Mouse (Mus musculus) heart, embryonic 14.5 days (tissue): Measurements from ENCODE around the gene Kctd15. TPM values are rescaled to one million over a fixed set of nuclear protein-coding genes. Genes with fewer than 3 reads are reported as not detected.

Experiments
- ATAC-seq: fragments of 200-750 bp; cut with Nextera tagmentation; 2 replicates; pipeline ENCODE4 v1.8.0; 2017; ENCODE audit warnings: low read depth, moderate TSS enrichment; ENCODE audit not compliant: insufficient number of reproducible peaks, insufficient read depth, low FRiP score
- H3K27ac ChIP-seq, 2 experiments: fragments of 200-500 bp in 1 of 2; fragments of 300-500 bp in 1 of 2; sonication (generic) in 1 of 2; replicated peaks in 1 of 2; 2 replicates each; pipeline ENCODE4 v1.5.1; 2012 to 2014; ENCODE audit warnings: low read depth in 2 of 2, low read length in 2 of 2, control low read depth in 1 of 2, mild to moderate bottlenecking in 1 of 2, mixed read lengths in 1 of 2; ENCODE audit not compliant: control insufficient read depth in 1 of 2, insufficient read depth in 1 of 2
- H3K27me3 ChIP-seq: fragments of 300-500 bp; sonication (generic); 2 replicates; pipeline ENCODE4 v1.6.1; 2014; ENCODE audit warnings: mild to moderate bottlenecking, low read length, control low read depth; ENCODE audit not compliant: control insufficient read depth, insufficient read depth
- H3K36me3 ChIP-seq: fragments of 300-500 bp; sonication (generic); 2 replicates; pipeline ENCODE4 v1.6.1; 2014; ENCODE audit warnings: mild to moderate bottlenecking, control low read depth, low read length, mixed read lengths; ENCODE audit not compliant: control insufficient read depth, insufficient read depth
- H3K4me1 ChIP-seq, 2 experiments: fragments of 200-500 bp in 1 of 2; fragments of 300-500 bp in 1 of 2; sonication (generic) in 1 of 2; 2 replicates each; pipeline ENCODE4 v1.6.1; 2012 to 2014; ENCODE audit warnings: low read length in 2 of 2, control low read depth in 1 of 2, mixed read lengths in 1 of 2; ENCODE audit not compliant: control insufficient read depth in 2 of 2, insufficient read depth in 2 of 2
- H3K4me2 ChIP-seq: fragments of 300-500 bp; sonication (generic); 2 replicates; pipeline ENCODE4 v1.6.1; 2014; ENCODE audit warnings: mild to moderate bottlenecking, low read length
- H3K4me3 ChIP-seq, 2 experiments: fragments of 200-500 bp in 1 of 2; fragments of 300-500 bp in 1 of 2; sonication (generic) in 1 of 2; 2 replicates each; pipeline ENCODE4 v1.5.1; 2012 to 2014; ENCODE audit warnings: low read length in 2 of 2, mild to moderate bottlenecking in 2 of 2, control low read depth in 1 of 2, low read depth in 1 of 2, moderate library complexity in 1 of 2; ENCODE audit not compliant: control insufficient read depth in 1 of 2, insufficient read depth in 1 of 2
- H3K9ac ChIP-seq: fragments of 300-500 bp; sonication (generic); 2 replicates; pipeline ENCODE4 v1.6.1; 2014; ENCODE audit warnings: mild to moderate bottlenecking, low read length
- H3K9me3 ChIP-seq: fragments of 300-500 bp; sonication (generic); 2 replicates; pipeline ENCODE4 v1.6.1; 2016; ENCODE audit warnings: low read length, control low read depth; ENCODE audit not compliant: control insufficient read depth
- WGBS: fragments of 180-500 bp; shearing (Covaris S2); extraction: QIAGEN DNeasy Blood & Tissue Kit; methylation state at CpG from one replicate; pipeline ENCODE4 v1.1.7; 2014; 5-methylcytosine and 5-hydroxymethylcytosine counted together
- polyA plus RNA-seq: library from polyadenylated mRNA; unstranded; fragments of >200 nt; fragmentation: Nextera tagmentation; extraction: Ambion mirVana; gene quantifications from 2 replicates; pipeline ENCODE4 v1.2.1, GENCODE M21; 2014

Kctd15 gene
- polyA plus RNA-seq = 1.6 and 1.7 TPM in 2 replicates

GRCm38 (mm10) chr7:34656632-34657031 lies at the start of gene Kctd15:
TSS of gene Kctd15 (minus strand) at chr7:34656732.
- Histone ChIP-seq H3K9ac (peak within 1 kb of the TSS; percentile 79), H3K4me1 (0 out of 4 replicates have a peak, but pooled peaks cover 0 to 3% of the 10 kb centered on the region in 2 experiments), H3K27me3 (peaks cover 6% of the 10 kb centered on the region; the same call in 1 of the 2 replicates), H3K36me3 (no peaks in the 10 kb centered on the region), H3K4me2 (peak within 1 kb of the TSS; percentile 98), H3K4me3 (peak within 1 kb of the TSS; percentile 77 to 80), H3K27ac (peak within 1 kb of the TSS in 1 of 2 experiments; percentile 83; a peak in 1 of 4 replicates), H3K9me3 (no peaks in the 10 kb centered on the region)
- 67% methylated on average over 5 of the region's 5 CpGs for WGBS
- ATAC-seq = no peak

- Histone ChIP-seq H3K9me3 (0 out of 2 replicates have a peak, but pooled peaks cover 3% of the 10 kb centered on the region), H3K4me1 (no peaks in the 10 kb centered on the region), H3K36me3 (no peaks in the 10 kb centered on the region), H3K27ac (no peak overlapping the region), H3K4me3 (no peak overlapping the region), H3K4me2 (no peak overlapping the region), H3K27me3 (peaks cover 9% of the 10 kb centered on the region), H3K9ac (no peak overlapping the region)
- WGBS = 44% methylated on average over 4 of the region's 4 CpGs
- no peak for ATAC-seq
Measured at GRCm38 (mm10) chr7:34704401-34704800, 47.9 kb upstream of the Kctd15 start.

- Histone ChIP-seq H3K4me3 (no peak overlapping the region), H3K27me3 (peaks cover 9% of the 10 kb centered on the region), H3K27ac (no peak overlapping the region), H3K4me1 (no peaks in the 10 kb centered on the region), H3K4me2 (no peak overlapping the region), H3K36me3 (no peaks in the 10 kb centered on the region), H3K9me3 (0 out of 2 replicates have a peak, but pooled peaks cover 3% of the 10 kb centered on the region), H3K9ac (no peak overlapping the region)
- WGBS = 41% methylated on average over 4 of the region's 4 CpGs
- ATAC-seq = no peak
Measured at GRCm38 (mm10) chr7:34703437-34703836, 46.9 kb upstream of the Kctd15 start.

- Histone ChIP-seq H3K9me3 (0 out of 2 replicates have a peak, but pooled peaks cover 3% of the 10 kb centered on the region), H3K4me3 (no peak overlapping the region), H3K4me2 (no peak overlapping the region), H3K36me3 (no peaks in the 10 kb centered on the region), H3K27me3 (peaks cover 9% of the 10 kb centered on the region), H3K9ac (no peak overlapping the region), H3K27ac (no peak overlapping the region), H3K4me1 (no peaks in the 10 kb centered on the region)
- WGBS = 8% methylated on average over 11 of the region's 11 CpGs
- no peak for ATAC-seq
Measured at GRCm38 (mm10) chr7:34702718-34703351, 46.3 kb upstream of the Kctd15 start.

GRCm38 (mm10) chr7:34699888-34700287 lies 43.4 kb upstream of the Kctd15 start:
- Histone ChIP-seq H3K4me2 (no peak overlapping the region), H3K36me3 (no peaks in the 10 kb centered on the region), H3K4me3 (no peak overlapping the region), H3K9ac (no peak overlapping the region), H3K4me1 (no peaks in the 10 kb centered on the region), H3K27me3 (peaks cover 9% of the 10 kb centered on the region), H3K9me3 (no peaks in the 10 kb centered on the region), H3K27ac (no peak overlapping the region)
- no peak for ATAC-seq
- WGBS = 67% methylated on average over 3 of the region's 3 CpGs

GRCm38 (mm10) chr7:34698221-34698620 lies 41.7 kb upstream of the Kctd15 start:
- Histone ChIP-seq H3K27ac (no peak overlapping the region), H3K4me3 (no peak overlapping the region), H3K9ac (no peak overlapping the region), H3K4me1 (no peaks in the 10 kb centered on the region), H3K4me2 (no peak overlapping the region), H3K9me3 (no peaks in the 10 kb centered on the region), H3K27me3 (peaks cover 11% of the 10 kb centered on the region), H3K36me3 (no peaks in the 10 kb centered on the region)
- 86% methylated on average over 9 of the region's 9 CpGs for WGBS
- no peak for ATAC-seq

GRCm38 (mm10) chr7:34696086-34696485 lies 39.6 kb upstream of the Kctd15 start:
- H3K27ac ChIP-seq = no peak overlapping the region
- no peak for ATAC-seq
- no peak overlapping the region for H3K4me3 ChIP-seq
- H3K27me3 ChIP-seq = peaks cover 5% of the 10 kb centered on the region; the same call in 1 of the 2 replicates
- 73% methylated on average over 9 of the region's 9 CpGs for WGBS
- H3K4me1 ChIP-seq = peaks cover 0 to 2% of the 10 kb centered on the region in 2 experiments; a peak in 1 of 4 replicates
- no peak overlapping the region for H3K4me2 ChIP-seq
- no peaks in the 10 kb centered on the region for H3K9me3 ChIP-seq
- H3K36me3 ChIP-seq = no peaks in the 10 kb centered on the region
- H3K9ac ChIP-seq = no peak overlapping the region
